Mouse (Mus musculus) liver, embryonic 11.5 days (tissue): ENCODE measurements at regions not wholly inside any gene's neighbourhood (a gene's known extent, or its start where the extent isn't known, plus 50 kb on each side); places are given as distances from the start of the nearest gene placed in this dataset.

Experiments used
- ATAC-seq: fragments of 200-750 bp; cut with Nextera tagmentation; replicated peaks from 2 replicates; pipeline ENCODE4 v1.8.0; 2017; ENCODE audit warnings: moderate number of reproducible peaks, mild to moderate bottlenecking, moderate TSS enrichment, moderate library complexity; ENCODE audit not compliant: low FRiP score
- DNase-seq: peaks from one replicate; pipeline ENCODE4 v3.0.0-alpha.2; 2017; ENCODE audit warnings: low spot score
- H3K27ac ChIP-seq: fragments of 300-500 bp; sonication (generic); 2 replicates; pipeline ENCODE4 v1.5.1; 2014; ENCODE audit warnings: mild to moderate bottlenecking, low read depth, low read length, control low read depth
- H3K27me3 ChIP-seq: fragments of 300-500 bp; sonication (generic); replicated peaks from 2 replicates; pipeline ENCODE4 v1.6.1; 2014; ENCODE audit warnings: low read length, mixed read lengths; ENCODE audit not compliant: control insufficient read depth, insufficient read depth
- H3K36me3 ChIP-seq: fragments of 300-500 bp; sonication (generic); 2 replicates; pipeline ENCODE4 v1.6.1; 2014; ENCODE audit warnings: mild to moderate bottlenecking, low read length, moderate library complexity, mixed read lengths; ENCODE audit not compliant: control insufficient read depth, insufficient read depth
- H3K4me1 ChIP-seq: fragments of 300-500 bp; sonication (generic); replicated peaks from 2 replicates; pipeline ENCODE4 v1.6.1; 2014; ENCODE audit warnings: low read length, mixed read lengths; ENCODE audit not compliant: control insufficient read depth, insufficient read depth
- H3K4me2 ChIP-seq: fragments of 300-500 bp; sonication (generic); 2 replicates; pipeline ENCODE4 v1.6.1; 2014; ENCODE audit warnings: mild to moderate bottlenecking, control low read depth, moderate library complexity
- H3K4me3 ChIP-seq: fragments of 300-500 bp; sonication (generic); 2 replicates; pipeline ENCODE4 v1.5.1; 2014; ENCODE audit warnings: low read depth, low read length, control low read depth
- H3K9ac ChIP-seq: fragments of 300-500 bp; sonication (generic); 2 replicates; pipeline ENCODE4 v1.6.1; 2014; ENCODE audit warnings: low read depth, low read length, control low read depth
- H3K9me3 ChIP-seq: fragments of 300-500 bp; sonication (generic); 2 replicates; pipeline ENCODE4 v1.6.1; 2016; ENCODE audit warnings: low read length, inconsistent platforms, mixed read lengths; ENCODE audit not compliant: control insufficient read depth
- WGBS: fragments of 180-500 bp; shearing (Covaris S2); extraction: QIAGEN DNeasy Blood & Tissue Kit; methylation state at CpG from one replicate; pipeline ENCODE4 v1.1.7; 2014; 5-methylcytosine and 5-hydroxymethylcytosine counted together

- 65% methylated on average over 8 of the region's 8 CpGs for WGBS
Measured at GRCm38 (mm10) chr17:9927724-9928123, 258.2 kb upstream of the Pabpc6 start.

GRCm38 (mm10) chr17:9926308-9926707 lies 256.8 kb upstream of the Pabpc6 start:
- no peak overlapping the region for H3K27ac ChIP-seq
- ATAC-seq = no peak
- WGBS = 78% methylated on average over 4 of the region's 4 CpGs

More at GRCm38 (mm10) chr17:9927724-9928123, 258.2 kb upstream of the Pabpc6 start:
- Histone ChIP-seq H3K9ac (no peak overlapping the region), H3K4me1 (no peaks in the 10 kb centered on the region), H3K36me3 (no peaks in the 10 kb centered on the region), H3K9me3 (no peaks in the 10 kb centered on the region), H3K4me2 (no peak overlapping the region), H3K4me3 (no peak overlapping the region), H3K27me3 (no peaks in the 10 kb centered on the region), H3K27ac (no peak overlapping the region)
- no peak for DNase-seq
- no peak for ATAC-seq

GRCm38 (mm10) chr17:9921326-9921725 lies 251.8 kb upstream of the Pabpc6 start:
- no peaks in the 10 kb centered on the region for H3K4me1 ChIP-seq
- no peak overlapping the region for H3K4me2 ChIP-seq
- no peak overlapping the region for H3K9ac ChIP-seq
- DNase-seq (no peak), ATAC-seq (no peak)
- no peaks in the 10 kb centered on the region for H3K27me3 ChIP-seq
- no peak overlapping the region for H3K4me3 ChIP-seq
- 0 out of 2 replicates have a peak, but pooled peaks cover 3% of the 10 kb centered on the region for H3K9me3 ChIP-seq
- no peak overlapping the region for H3K27ac ChIP-seq
- no peaks in the 10 kb centered on the region for H3K36me3 ChIP-seq
- WGBS = 65% methylated on average over 2 of the region's 2 CpGs

More at GRCm38 (mm10) chr17:9926308-9926707, 256.8 kb upstream of the Pabpc6 start:
- Histone ChIP-seq H3K9me3 (no peaks in the 10 kb centered on the region), H3K27me3 (no peaks in the 10 kb centered on the region), H3K4me2 (no peak overlapping the region), H3K4me3 (no peak overlapping the region), H3K9ac (no peak overlapping the region), H3K4me1 (no peaks in the 10 kb centered on the region), H3K36me3 (no peaks in the 10 kb centered on the region)
- DNase-seq = no peak

- H3K27me3 ChIP-seq = no peaks in the 10 kb centered on the region
- H3K4me3 ChIP-seq = no peak overlapping the region
- H3K36me3 ChIP-seq = no peaks in the 10 kb centered on the region
- H3K4me2 ChIP-seq = no peak overlapping the region
- 0 out of 2 replicates have a peak, but pooled peaks cover 3% of the 10 kb centered on the region for H3K9me3 ChIP-seq
- DNase-seq (no peak), ATAC-seq (no peak)
- H3K4me1 ChIP-seq = no peaks in the 10 kb centered on the region
- H3K9ac ChIP-seq = no peak overlapping the region
- WGBS = 58% methylated on average over 2 of the region's 2 CpGs
- no peak overlapping the region for H3K27ac ChIP-seq
Measured at GRCm38 (mm10) chr17:9917031-9917430, 247.5 kb upstream of the Pabpc6 start.

- Histone ChIP-seq H3K4me2 (no peak overlapping the region), H3K36me3 (no peaks in the 10 kb centered on the region), H3K27me3 (peaks cover 4% of the 10 kb centered on the region; the same call in 1 of the 2 replicates), H3K4me1 (no peaks in the 10 kb centered on the region), H3K9me3 (no peaks in the 10 kb centered on the region), H3K9ac (no peak overlapping the region), H3K27ac (no peak overlapping the region), H3K4me3 (no peak overlapping the region)
- DNase-seq = no peak
- ATAC-seq = no peak
- 77% methylated on average over 2 of the region's 2 CpGs for WGBS
Measured at GRCm38 (mm10) chr17:9910856-9911255, 241.3 kb upstream of the Pabpc6 start.

GRCm38 (mm10) chr17:9907077-9907476 lies 237.6 kb upstream of the Pabpc6 start:
- H3K9ac ChIP-seq = no peak overlapping the region
- no peak overlapping the region for H3K27ac ChIP-seq
- H3K4me3 ChIP-seq = no peak overlapping the region
- WGBS = 66% methylated on average over 1 of the region's 1 CpGs
- no peak overlapping the region for H3K4me2 ChIP-seq
- H3K4me1 ChIP-seq = no peaks in the 10 kb centered on the region
- peaks cover 4% of the 10 kb centered on the region; the same call in 1 of the 2 replicates for H3K27me3 ChIP-seq
- DNase-seq (no peak), ATAC-seq (no peak)
- H3K36me3 ChIP-seq = no peaks in the 10 kb centered on the region
- no peaks in the 10 kb centered on the region for H3K9me3 ChIP-seq

- peaks cover 4% of the 10 kb centered on the region; the same call in 1 of the 2 replicates for H3K27me3 ChIP-seq
- WGBS = 19% methylated on average over 12 of the region's 12 CpGs
- no peak overlapping the region for H3K9ac ChIP-seq
- H3K4me1 ChIP-seq = no peaks in the 10 kb centered on the region
- H3K9me3 ChIP-seq = no peaks in the 10 kb centered on the region
- ATAC-seq = no peak
- no peak overlapping the region for H3K27ac ChIP-seq
- H3K4me2 ChIP-seq = peak overlapping the region; percentile 46
- H3K4me3 ChIP-seq = no peak overlapping the region
- peak; percentile 40 for DNase-seq
- H3K36me3 ChIP-seq = no peaks in the 10 kb centered on the region
Measured at GRCm38 (mm10) chr17:9905501-9906462, 236.3 kb upstream of the Pabpc6 start.

- 59% methylated on average over 6 of the region's 6 CpGs for WGBS
- H3K4me3 ChIP-seq = no peak overlapping the region
- no peak overlapping the region for H3K9ac ChIP-seq
- H3K27ac ChIP-seq = no peak overlapping the region
- peaks cover 4% of the 10 kb centered on the region; the same call in 1 of the 2 replicates for H3K27me3 ChIP-seq
- no peaks in the 10 kb centered on the region for H3K4me1 ChIP-seq
- DNase-seq = no peak
- ATAC-seq = no peak
- no peak overlapping the region for H3K4me2 ChIP-seq
- H3K9me3 ChIP-seq = no peaks in the 10 kb centered on the region
- H3K36me3 ChIP-seq = no peaks in the 10 kb centered on the region
Measured at GRCm38 (mm10) chr17:9904525-9904991, 235.0 kb upstream of the Pabpc6 start.
